In genomic region chr4:81322232-81322631, GRCm38 (mm10) we compare ENCODE assay signal across 20 mouse cellular contexts.
A peak's percentile ranks its signal among the peaks of the same experiment; 100 is the strongest.
DNase-seq lines count a peak whose midpoint lies in the region; ATAC-seq lines count a peak whose summit lies in the region.
"Had no signal": no experiment of that assay in that cellular context is flagged by ENCODE, and none has a peak within 500 bp of the region (broad histone marks: within the 10 kb centered on the region; RNA-seq: fewer than 3 reads in every experiment).

No protein-coding gene starts in this region.

- H3K4me3 ChIP-seq in forebrain, embryonic 14.5 days (ENCODE audit: low read depth, low read length) = no peak overlapping the region
- no peak overlapping the region for H3K4me3 ChIP-seq in forebrain, embryonic 11.5 days (ENCODE audit: low read depth, low read length)
- H3K4me3 ChIP-seq: embryonic facial prominence, embryonic 12.5 days; myocyte; neural tube, embryonic 15.5 days had no signal

- H3K27ac ChIP-seq in forebrain, embryonic 14.5 days (ENCODE audit: low read depth, low read length) = peak overlapping the region; percentile 50; the same call in 1 of the 2 replicates
- H3K27ac ChIP-seq in forebrain, embryonic 11.5 days (ENCODE audit: low read depth, low read length) = no peak overlapping the region
- H3K27ac ChIP-seq: embryonic facial prominence, embryonic 12.5 days; neural tube, embryonic 15.5 days had no signal

- H3K9ac ChIP-seq in forebrain, embryonic 14.5 days (ENCODE audit: low read length) = no peak overlapping the region
- no peak overlapping the region for H3K9ac ChIP-seq in forebrain, embryonic 11.5 days (ENCODE audit: low read length)
- H3K9ac ChIP-seq: embryonic facial prominence, embryonic 12.5 days; neural tube, embryonic 15.5 days had no signal

- DNase-seq in forebrain, embryonic 14.5 days (ENCODE audit: low spot score) = peak; percentile 65
- no peak for DNase-seq in forebrain, embryonic 11.5 days (ENCODE audit: low spot score)
- DNase-seq in layer of hippocampus, adult 18-20 months (ENCODE audit: low spot score in 2 of 2) = peak; percentile 44 to 78
- DNase-seq in layer of hippocampus, postnatal 10 days (ENCODE audit: low spot score in 2 of 2) = no peak
- DNase-seq in cerebellum, postnatal 14 days = peak; percentile 29 to 69
- DNase-seq in heart, adult 8-10 months (ENCODE audit: low spot score) = no peak
- no peak for DNase-seq in urinary bladder, postnatal 10 days (ENCODE audit: low spot score)
- DNase-seq: adrenal gland, adult 8-10 months; gastrocnemius, postnatal 36 days; heart, postnatal 14 days; kidney, adult 2 months; kidney, postnatal 36 days; lung, postnatal 10 days; thymus, postnatal 4 days had no signal

- no peak overlapping the region for H3K4me2 ChIP-seq in forebrain, embryonic 14.5 days (ENCODE audit: low read length)
- no peak overlapping the region for H3K4me2 ChIP-seq in forebrain, embryonic 11.5 days (ENCODE audit: low read depth, low read length, severe bottlenecking)
- H3K4me2 ChIP-seq: embryonic facial prominence, embryonic 12.5 days; heart, embryonic 11.5 days; midbrain, embryonic 11.5 days; neural tube, embryonic 15.5 days had no signal

- peak; percentile 46; the same call in 1 of the 2 replicates for ATAC-seq in forebrain, embryonic 14.5 days
- ATAC-seq in forebrain, embryonic 11.5 days (replicated peaks; ENCODE audit: low FRiP score) = no peak
- no peak for ATAC-seq in monocyte, adult 5-6 weeks (replicated peaks; ENCODE audit: insufficient number of reproducible peaks, low FRiP score, low TSS enrichment, poor library complexity, severe bottlenecking)

- H3K36me3 ChIP-seq in forebrain, embryonic 14.5 days (ENCODE audit: control insufficient read depth, insufficient read depth, low read length) = 0 out of 2 replicates have a peak, but pooled peaks cover 7% of the 10 kb centered on the region
- H3K36me3 ChIP-seq in forebrain, embryonic 11.5 days (ENCODE audit: control insufficient read depth, insufficient read depth, low read length) = no peaks in the 10 kb centered on the region; the same call in 1 of the 2 replicates
- H3K36me3 ChIP-seq: neural tube, embryonic 15.5 days had no signal

- H3K4me1 ChIP-seq in forebrain, embryonic 14.5 days (ENCODE audit: control insufficient read depth, insufficient read depth, low read length) = peaks cover 3% of the 10 kb centered on the region; the same call in 1 of the 2 replicates
- H3K4me1 ChIP-seq in forebrain, embryonic 11.5 days (replicated peaks; ENCODE audit: control insufficient read depth, insufficient read depth, low read length) = no peaks in the 10 kb centered on the region
- H3K4me1 ChIP-seq: embryonic facial prominence, embryonic 12.5 days; neural tube, embryonic 15.5 days had no signal

- H3K9me3 ChIP-seq in forebrain, embryonic 14.5 days (replicated peaks; ENCODE audit: control insufficient read depth, low read length) = no peaks in the 10 kb centered on the region
- no peaks in the 10 kb centered on the region for H3K9me3 ChIP-seq in forebrain, embryonic 11.5 days (ENCODE audit: control insufficient read depth, low read length)
- H3K9me3 ChIP-seq: embryonic facial prominence, embryonic 12.5 days; neural tube, embryonic 15.5 days had no signal

- H3K27me3 ChIP-seq in forebrain, embryonic 14.5 days (replicated peaks; ENCODE audit: control insufficient read depth, insufficient read depth, low read length) = no peaks in the 10 kb centered on the region
- no peaks in the 10 kb centered on the region for H3K27me3 ChIP-seq in forebrain, embryonic 11.5 days (ENCODE audit: control insufficient read depth, insufficient read depth, low read length)
- H3K27me3 ChIP-seq: embryonic facial prominence, embryonic 12.5 days; neural tube, embryonic 15.5 days had no signal

- WGBS in forebrain, embryonic 14.5 days = 63% methylated on average over 3 of the region's 3 CpGs
- 91% methylated on average over 3 of the region's 3 CpGs for WGBS in forebrain, embryonic 11.5 days

Comparison
In these comparisons a context has a peak if more than half of its experiments do, and no peak if none do; other contexts are left out.
1. DNase-seq: peak in forebrain, embryonic 14.5 days (single experiment), layer of hippocampus, adult 18-20 months (2 of 2) and cerebellum, postnatal 14 days (2 of 2); none in forebrain, embryonic 11.5 days (single experiment), layer of hippocampus, postnatal 10 days (0 of 2), heart, adult 8-10 months (single experiment) and urinary bladder, postnatal 10 days (single experiment).